Mouse (Mus musculus) megakaryocyte, embryonic 14.5 days (primary cell): ENCODE results near the gene Fam50a.

Experiments used
- FLI1 ChIP-seq: IDR thresholded peaks from 2 replicates; pipeline ENCODE4 v1.6.1; 2012; ENCODE audit warnings: low read length, inconsistent platforms, mixed read lengths
- GATA1 ChIP-seq: IDR thresholded peaks from 3 replicates; pipeline ENCODE4 v1.6.1; 2012; ENCODE audit warnings: mixed read lengths, low read length, inconsistent platforms, borderline replicate concordance

DNA sequence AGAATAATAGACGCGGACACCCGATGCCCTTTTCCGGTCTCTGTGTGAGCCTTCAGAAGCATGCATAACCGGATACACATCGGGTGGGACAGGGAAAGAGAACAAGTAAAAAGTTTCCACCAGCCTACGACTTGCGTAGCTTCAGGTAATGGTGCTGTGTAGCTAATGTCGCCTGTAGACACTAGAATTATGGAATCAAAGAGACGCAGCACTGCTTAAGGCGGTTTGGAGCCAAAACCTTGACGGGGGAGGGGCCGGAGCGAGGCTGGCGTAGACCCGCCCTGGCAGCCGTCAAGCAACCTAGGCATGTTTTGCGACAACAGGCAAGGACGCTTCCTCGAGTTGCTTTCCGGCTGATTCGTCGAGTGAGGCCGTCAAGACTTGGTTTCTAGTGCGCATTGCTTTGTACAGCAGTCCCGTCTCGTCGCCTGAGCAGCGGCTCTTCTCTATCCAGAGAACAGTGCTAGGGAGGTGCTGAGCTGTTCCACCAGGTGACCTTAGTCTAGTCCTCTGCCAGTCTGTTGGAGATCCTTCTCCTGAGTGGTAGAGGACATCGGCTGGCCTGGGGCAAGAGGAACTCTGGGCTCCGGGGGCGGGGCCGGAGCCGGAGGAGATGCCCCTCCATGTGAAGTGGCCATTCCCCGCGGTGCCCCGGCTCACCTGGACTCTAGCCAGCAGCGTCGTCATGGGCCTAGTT, 30.3 kb upstream of the Fam50a start:
- no peak for TF ChIP-seq GATA1
- TF ChIP-seq FLI1: no peak
